Mouse (Mus musculus): ENCODE data around the gene Enkur.

GRCm38 (mm10) chr2:21141520-21142203 is 63.5 kb downstream of the Enkur start:
- TF ChIP-seq CTCF (IDR thresholded peaks at IDR 0.05; ENCODE audit: extremely low read depth, insufficient read length, insufficient replicate concordance, low read depth, low read length) (no peak), POLR2A (IDR thresholded peaks at IDR 0.05; ENCODE audit: low read depth, low read length) (no peak)
